ENCODE assay signal across 10 mouse cellular contexts in genomic region chr8:82351268-82351943, GRCm38 (mm10). TPM values are rescaled to one million over a fixed set of nuclear protein-coding genes. Genes with fewer than 3 reads are reported as not detected.
DNase-seq lines count a peak whose midpoint lies in the region; ATAC-seq and TF ChIP-seq lines count a peak whose summit lies in the region.
"Had no signal": no experiment of that assay in that cellular context is flagged by ENCODE, and none has a peak within 500 bp of the region (broad histone marks: within the 10 kb centered on the region; RNA-seq: fewer than 3 reads in every experiment).

No protein-coding gene starts in this region.

- peak; percentile 29; the same call in 1 of the 2 replicates for TF ChIP-seq CTCF in forebrain, postnatal 0 days (IDR thresholded peaks at IDR 0.05; ENCODE audit: low read depth)

- ATAC-seq in forebrain, postnatal 0 days, result no peak
- no peak for ATAC-seq in inflammation-experienced regulatory T-cells, adult 6 months

- H3K4me1 ChIP-seq in forebrain, postnatal 0 days (ENCODE audit: insufficient read depth), result no peaks in the 10 kb centered on the region
- no peaks in the 10 kb centered on the region for H3K4me1 ChIP-seq in forebrain, embryonic 10.5 days
- H3K4me1 ChIP-seq: forebrain, embryonic 12.5 days; neural tube, embryonic 12.5 days had no signal

- no peaks in the 10 kb centered on the region for H3K27me3 ChIP-seq in forebrain, postnatal 0 days (ENCODE audit: insufficient read depth, low read length)
- H3K27me3 ChIP-seq in forebrain, embryonic 10.5 days (ENCODE audit: poor library complexity, severe bottlenecking), result no peaks in the 10 kb centered on the region
- H3K27me3 ChIP-seq: forebrain, embryonic 12.5 days; neural tube, embryonic 12.5 days had no signal

- H3K4me2 ChIP-seq in forebrain, postnatal 0 days (ENCODE audit: low read depth), result no peak overlapping the region
- H3K4me2 ChIP-seq: forebrain, embryonic 12.5 days; neural tube, embryonic 12.5 days had no signal

- no peak overlapping the region for H3K4me3 ChIP-seq in forebrain, postnatal 0 days (ENCODE audit: low read depth, low read length)
- no peak overlapping the region for H3K4me3 ChIP-seq in forebrain, embryonic 10.5 days
- H3K4me3 ChIP-seq: forebrain, embryonic 12.5 days; neural tube, embryonic 12.5 days had no signal

- H3K9ac ChIP-seq in forebrain, postnatal 0 days, result no peak overlapping the region
- H3K9ac ChIP-seq: forebrain, embryonic 12.5 days; neural tube, embryonic 12.5 days had no signal

- no peaks in the 10 kb centered on the region for H3K9me3 ChIP-seq in forebrain, postnatal 0 days (ENCODE audit: low read length)
- no peaks in the 10 kb centered on the region for H3K9me3 ChIP-seq in forebrain, embryonic 10.5 days
- H3K9me3 ChIP-seq: forebrain, embryonic 12.5 days; neural tube, embryonic 12.5 days had no signal

- no peak for DNase-seq in forebrain, postnatal 0 days
- DNase-seq in forebrain, embryonic 10.5 days (ENCODE audit: extremely low spot score, low spot score), result no peak
- peak; percentile 9 for DNase-seq in urinary bladder, postnatal 14 days (ENCODE audit: low spot score)
- DNase-seq in urinary bladder, postnatal 10 days (ENCODE audit: low spot score), result no peak
- DNase-seq in lung, postnatal 14 days, result peak; percentile 25
- no peak for DNase-seq in cerebellum, adult 9-11 months
- DNase-seq in urinary bladder, postnatal 4 days (ENCODE audit: low spot score in 2 of 2), result no peak

- H3K36me3 ChIP-seq in forebrain, postnatal 0 days (ENCODE audit: insufficient read depth), result no peaks in the 10 kb centered on the region
- no peaks in the 10 kb centered on the region for H3K36me3 ChIP-seq in forebrain, embryonic 10.5 days (replicated peaks)
- H3K36me3 ChIP-seq: forebrain, embryonic 12.5 days; neural tube, embryonic 12.5 days had no signal

- H3K27ac ChIP-seq in forebrain, postnatal 0 days (ENCODE audit: low read depth, low read length), result no peak overlapping the region
- H3K27ac ChIP-seq in forebrain, embryonic 10.5 days, result no peak overlapping the region
- H3K27ac ChIP-seq: forebrain, embryonic 12.5 days; neural tube, embryonic 12.5 days had no signal

- WGBS in forebrain, postnatal 0 days, result 61% methylated on average over 1 of the region's 1 CpGs
- WGBS in forebrain, embryonic 10.5 days, result 63% methylated on average over 1 of the region's 1 CpGs

RNA-seq across cellular contexts. Expression of gene Il15, which starts 51.6 kb away (rescaled TPM):
- total RNA-seq in forebrain, postnatal 0 days (2014; rRNA removed), result 0.67 and 1.2 TPM in 2 replicates
- 0.89 and 1.6 TPM in 2 replicates for polyA plus RNA-seq in forebrain, postnatal 0 days (2015; fragmentation: Nextera tagmentation; extraction: Ambion mirVana)
- polyA plus RNA-seq in forebrain, embryonic 10.5 days (2016; fragmentation: Nextera tagmentation; extraction: Ambion mirVana), result 0.92 and 2.2 TPM in 2 replicates
- polyA plus RNA-seq in inflammation-experienced regulatory T-cells, adult 6 months (2017; shearing (Covaris generic)), result 1 to 10 TPM in 2 of 3 experiments, not detected in 1; 1.2 to 2.3 TPM

Comparison
In these comparisons a context has a peak if more than half of its experiments do, and no peak if none do; other contexts are left out.
1. DNase-seq: peak in urinary bladder, postnatal 14 days (single experiment) and lung, postnatal 14 days (single experiment); none in forebrain, postnatal 0 days (single experiment), forebrain, embryonic 10.5 days (single experiment), urinary bladder, postnatal 10 days (single experiment), cerebellum, adult 9-11 months (single experiment) and urinary bladder, postnatal 4 days (0 of 2).